Mouse (Mus musculus): Measurements from ENCODE around the gene Bcas2.
"Not testable (repeated sequence)": the region's sequence is repeated elsewhere in the genome, so short reads cannot be mapped to it uniquely, and the experiment has no call there.

Bcas2 gene

GRCm38 (mm10) chr3:103159232-103159900 lies 12.1 kb upstream of the Bcas2 start:
- peak; percentile 14 to 36 for DNase-seq (ENCODE audit: low spot score in 2 of 2)

GRCm38 (mm10) chr3:103169771-103170170 lies 1.7 kb upstream of the Bcas2 start:
- peak; percentile 56 to 70 for DNase-seq (ENCODE audit: low spot score in 2 of 2)

GRCm38 (mm10) chr3:103172615-103173014 lies 1.2 kb downstream of the Bcas2 start:
- DNase-seq (ENCODE audit: low spot score in 2 of 2) = no peak

GRCm38 (mm10) chr3:103176740-103177139 lies 5.3 kb downstream of the Bcas2 start:
- DNase-seq (ENCODE audit: low spot score in 2 of 2) = no peak

GRCm38 (mm10) chr3:103179527-103179926 lies 8.1 kb downstream of the Bcas2 start:
- no peak for DNase-seq (ENCODE audit: low spot score in 2 of 2)

- no peak for DNase-seq (ENCODE audit: low spot score in 2 of 2)
Observed at GRCm38 (mm10) chr3:103181171-103181570, 9.7 kb downstream of the Bcas2 start.

- no peak for DNase-seq (ENCODE audit: low spot score in 2 of 2)
Observed at GRCm38 (mm10) chr3:103182821-103183220, 11.4 kb downstream of the Bcas2 start.

- not testable (repeated sequence) for DNase-seq (ENCODE audit: low spot score in 2 of 2)
Observed at GRCm38 (mm10) chr3:103184467-103184866, 13.0 kb downstream of the Bcas2 start.

GRCm38 (mm10) chr3:103188451-103188850 lies 17.0 kb downstream of the Bcas2 start:
- no peak for DNase-seq (ENCODE audit: low spot score in 2 of 2)

GRCm38 (mm10) chr3:103188856-103189255 lies 17.4 kb downstream of the Bcas2 start:
- no peak for DNase-seq (ENCODE audit: low spot score in 2 of 2)

GRCm38 (mm10) chr3:103192161-103192560 lies 20.7 kb downstream of the Bcas2 start:
- DNase-seq (ENCODE audit: low spot score in 2 of 2) = no peak

GRCm38 (mm10) chr3:103193186-103193585 lies 21.7 kb downstream of the Bcas2 start:
- no peak for DNase-seq (ENCODE audit: low spot score in 2 of 2)

- DNase-seq (ENCODE audit: low spot score in 2 of 2) = no peak
Observed at GRCm38 (mm10) chr3:103196320-103196823, 24.9 kb downstream of the Bcas2 start.

- no peak for DNase-seq (ENCODE audit: low spot score in 2 of 2)
Observed at GRCm38 (mm10) chr3:103199386-103199785, 27.9 kb downstream of the Bcas2 start.

- not testable (repeated sequence) for DNase-seq (ENCODE audit: low spot score in 2 of 2)
Observed at GRCm38 (mm10) chr3:103201105-103201504, 29.6 kb downstream of the Bcas2 start.

GRCm38 (mm10) chr3:103203554-103203953 lies 32.1 kb downstream of the Bcas2 start:
- DNase-seq (ENCODE audit: low spot score in 2 of 2) = no peak

- no peak for DNase-seq (ENCODE audit: low spot score in 2 of 2)
Observed at GRCm38 (mm10) chr3:103204445-103204844, 33.0 kb downstream of the Bcas2 start.

- DNase-seq (ENCODE audit: low spot score in 2 of 2) = peak; percentile 59 to 66
Observed at GRCm38 (mm10) chr3:103206393-103206792, 34.9 kb downstream of the Bcas2 start.

- DNase-seq (ENCODE audit: low spot score in 2 of 2) = no peak
Observed at GRCm38 (mm10) chr3:103207749-103208148, 36.3 kb downstream of the Bcas2 start.

- DNase-seq (ENCODE audit: low spot score in 2 of 2) = no peak
Observed at GRCm38 (mm10) chr3:103208237-103208636, 36.8 kb downstream of the Bcas2 start.

GRCm38 (mm10) chr3:103211101-103211500 lies 39.6 kb downstream of the Bcas2 start:
- no peak for DNase-seq (ENCODE audit: low spot score in 2 of 2)

GRCm38 (mm10) chr3:103212142-103212541 lies 40.7 kb downstream of the Bcas2 start:
- no peak for DNase-seq (ENCODE audit: low spot score in 2 of 2)

GRCm38 (mm10) chr3:103213537-103213936 lies 42.1 kb downstream of the Bcas2 start:
- DNase-seq (ENCODE audit: low spot score in 2 of 2) = peak in 1 of 2 experiments; percentile 9

All from spleen, postnatal 36 days (tissue).